Mouse (Mus musculus) midbrain, embryonic 11.5 days (tissue): Measurements from ENCODE around the gene Cped1. TPM values are rescaled to one million over a fixed set of nuclear protein-coding genes. Genes with fewer than 3 reads are reported as not detected.

Experiments used
- ATAC-seq: fragments of 200-750 bp; cut with Nextera tagmentation; 2 replicates; pipeline ENCODE4 v1.8.0; 2017; ENCODE audit warnings: moderate TSS enrichment, moderate library complexity; ENCODE audit not compliant: low FRiP score
- DNase-seq: peaks from one replicate; pipeline ENCODE4 v3.0.0; 2015; ENCODE audit warnings: low spot score; ENCODE audit errors: missing footprints
- H3K27ac ChIP-seq: fragments of 300-500 bp; sonication (generic); 2 replicates; pipeline ENCODE4 v1.5.1; 2014; ENCODE audit warnings: low read depth, low read length
- H3K27me3 ChIP-seq: fragments of 300-500 bp; sonication (generic); 2 replicates; pipeline ENCODE4 v1.6.1; 2014; ENCODE audit warnings: mild to moderate bottlenecking, low read length, moderate library complexity, mixed read lengths; ENCODE audit not compliant: control insufficient read depth, insufficient read depth
- H3K36me3 ChIP-seq: fragments of 300-500 bp; sonication (generic); 2 replicates; pipeline ENCODE4 v1.6.1; 2014; ENCODE audit warnings: mild to moderate bottlenecking, low read length, moderate library complexity, mixed read lengths; ENCODE audit not compliant: control insufficient read depth, insufficient read depth
- H3K4me1 ChIP-seq: fragments of 300-500 bp; sonication (generic); 2 replicates; pipeline ENCODE4 v1.6.1; 2014; ENCODE audit warnings: low read length; ENCODE audit not compliant: control insufficient read depth, insufficient read depth
- H3K4me2 ChIP-seq: fragments of 300-500 bp; sonication (generic); 2 replicates; pipeline ENCODE4 v1.6.1; 2014; ENCODE audit warnings: mild to moderate bottlenecking, moderate library complexity
- H3K4me3 ChIP-seq: fragments of 300-500 bp; sonication (generic); 2 replicates; pipeline ENCODE4 v1.5.1; 2014; ENCODE audit warnings: low read depth, low read length
- H3K9ac ChIP-seq: fragments of 300-500 bp; sonication (generic); 2 replicates; pipeline ENCODE4 v1.6.1; 2014; ENCODE audit warnings: low read length
- H3K9me3 ChIP-seq: fragments of 300-500 bp; sonication (generic); 2 replicates; pipeline ENCODE4 v1.6.1; 2016; ENCODE audit warnings: low read length; ENCODE audit not compliant: control insufficient read depth
- WGBS: fragments of 180-500 bp; shearing (Covaris S2); extraction: QIAGEN DNeasy Blood & Tissue Kit; methylation state at CpG from one replicate; pipeline ENCODE4 v1.1.7; 2014; 5-methylcytosine and 5-hydroxymethylcytosine counted together
- polyA plus RNA-seq: library from polyadenylated mRNA; unstranded; fragments of >200 nt; fragmentation: Nextera tagmentation; extraction: Ambion mirVana; gene quantifications from 2 replicates; pipeline ENCODE4 v1.2.1, GENCODE M21; 2014

Gene Cped1
- polyA plus RNA-seq, 1 experiment from 2014 or later = 9.6 TPM

DNA sequence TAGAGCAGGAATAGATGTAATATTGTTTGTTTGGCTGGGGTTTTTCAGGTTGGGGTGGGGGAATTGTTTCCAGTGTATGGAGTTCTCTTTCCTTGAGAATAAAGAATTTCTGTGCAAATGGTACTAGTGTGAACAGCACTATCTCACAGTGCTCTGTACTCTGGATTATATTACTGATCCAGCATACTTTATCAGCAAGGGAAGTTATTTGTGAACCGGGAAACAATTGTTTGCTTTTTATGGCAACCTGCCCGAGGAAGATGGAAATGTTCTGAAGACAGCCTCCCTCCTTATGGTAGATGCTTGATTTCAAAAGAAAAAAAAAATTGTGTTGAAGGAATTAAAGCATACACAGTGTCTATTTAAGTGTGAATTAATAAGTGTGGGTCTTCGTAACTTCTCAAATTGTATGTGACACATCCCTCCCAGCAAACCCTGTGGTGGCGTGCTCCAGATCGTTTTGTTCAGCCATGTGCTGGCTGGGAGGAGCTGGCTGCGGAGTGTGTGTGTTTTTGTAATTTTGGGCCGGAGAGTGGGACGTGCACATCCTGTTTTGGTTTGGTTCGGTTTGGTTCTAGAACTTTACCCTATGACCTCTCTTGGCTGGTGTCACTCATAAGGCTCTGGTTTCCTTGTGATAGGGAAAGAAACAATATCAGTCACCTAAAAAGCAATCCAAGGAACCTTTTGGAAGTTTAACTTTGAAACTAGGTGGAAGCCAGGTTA lies 59.3 kb downstream of the Cped1 start:
- Histone ChIP-seq H3K36me3 (no peaks in the 10 kb centered on the region), H3K27ac (no peak overlapping the region), H3K9ac (no peak overlapping the region), H3K4me1 (0 out of 2 replicates have a peak, but pooled peaks cover 2% of the 10 kb centered on the region), H3K4me2 (no peak overlapping the region), H3K27me3 (no peaks in the 10 kb centered on the region), H3K4me3 (no peak overlapping the region), H3K9me3 (no peaks in the 10 kb centered on the region)
- WGBS = 86% methylated on average over 9 of the region's 9 CpGs
- no peak for DNase-seq
- no peak for ATAC-seq

DNA sequence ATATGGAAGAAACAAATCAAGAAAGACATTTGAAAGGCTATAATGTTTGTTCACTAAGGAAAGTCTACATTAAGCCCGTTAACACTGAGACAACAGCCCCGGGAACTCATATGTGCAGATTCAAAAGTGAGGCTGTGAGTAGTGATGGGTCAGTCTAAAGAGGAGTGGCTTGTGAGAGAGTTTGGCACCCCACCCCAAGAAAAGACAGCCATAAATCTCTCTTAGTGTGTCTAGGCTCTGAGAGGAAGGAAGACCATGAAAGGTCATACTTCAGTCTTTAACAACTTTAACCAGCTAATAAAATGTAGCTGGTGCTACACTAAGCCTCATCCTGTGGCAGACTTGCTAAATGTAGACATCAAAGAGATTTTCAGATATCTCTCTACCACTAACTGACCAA lies 61.4 kb downstream of the Cped1 start:
- 0 out of 2 replicates have a peak, but pooled peaks cover 2% of the 10 kb centered on the region for H3K4me1 ChIP-seq
- no peak for ATAC-seq
- no peaks in the 10 kb centered on the region for H3K9me3 ChIP-seq
- H3K27ac ChIP-seq = no peak overlapping the region
- no peak overlapping the region for H3K9ac ChIP-seq
- no peaks in the 10 kb centered on the region for H3K27me3 ChIP-seq
- WGBS = 92% methylated on average over 2 of the region's 2 CpGs
- no peaks in the 10 kb centered on the region for H3K36me3 ChIP-seq
- H3K4me2 ChIP-seq = no peak overlapping the region
- H3K4me3 ChIP-seq = no peak overlapping the region
- DNase-seq = no peak

DNA sequence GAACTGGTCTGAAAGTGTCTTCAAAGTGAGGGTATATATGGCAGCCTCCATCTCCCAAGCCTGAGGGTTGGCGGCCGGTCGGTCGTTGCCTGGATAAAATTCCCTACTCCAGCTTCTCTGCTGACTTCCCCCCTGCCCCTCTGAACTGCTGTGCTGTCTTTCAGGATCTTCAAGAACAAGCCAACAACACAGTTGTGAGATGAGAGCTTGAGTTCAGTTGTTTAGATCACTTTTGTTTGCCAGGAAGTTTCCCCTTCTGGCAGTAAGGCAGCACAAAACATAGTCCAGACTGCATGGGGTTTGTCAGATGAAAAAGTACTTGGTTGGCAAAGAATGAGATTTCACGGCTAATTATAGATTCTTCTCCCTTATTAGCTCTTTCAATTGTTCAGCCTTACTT lies 63.4 kb downstream of the Cped1 start:
- 65% methylated on average over 5 of the region's 5 CpGs for WGBS
- H3K9me3 ChIP-seq = no peaks in the 10 kb centered on the region
- H3K4me2 ChIP-seq = no peak overlapping the region
- DNase-seq (no peak), ATAC-seq (0 out of 2 replicates have a peak, but pooled peaks have one; percentile 44)
- no peak overlapping the region for H3K9ac ChIP-seq
- H3K36me3 ChIP-seq = no peaks in the 10 kb centered on the region
- no peak overlapping the region for H3K4me3 ChIP-seq
- H3K27me3 ChIP-seq = no peaks in the 10 kb centered on the region
- H3K27ac ChIP-seq = no peak overlapping the region
- H3K4me1 ChIP-seq = 0 out of 2 replicates have a peak, but pooled peaks cover 2% of the 10 kb centered on the region

DNA sequence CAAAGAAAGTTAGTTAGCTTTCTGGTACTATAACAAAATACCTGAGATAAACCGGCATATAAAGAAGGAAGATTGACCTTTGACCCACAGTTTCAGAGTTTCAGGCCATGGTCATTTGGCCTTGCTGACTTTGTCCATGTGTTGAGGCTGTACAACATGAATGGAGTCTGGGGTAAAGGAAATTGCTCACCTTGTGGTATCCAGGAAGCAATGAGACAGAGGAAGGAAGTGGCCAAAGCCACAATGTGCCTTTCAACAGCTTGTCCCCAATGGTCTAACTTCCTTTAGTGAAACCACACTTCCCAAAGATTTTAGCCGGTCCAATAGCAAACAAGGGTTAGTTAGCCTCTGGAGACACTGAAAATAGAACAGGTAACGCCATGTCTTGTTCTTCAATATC lies 65.8 kb downstream of the Cped1 start:
- Histone ChIP-seq H3K9ac (no peak overlapping the region), H3K4me2 (no peak overlapping the region), H3K9me3 (no peaks in the 10 kb centered on the region), H3K4me1 (0 out of 2 replicates have a peak, but pooled peaks cover 2% of the 10 kb centered on the region), H3K27ac (no peak overlapping the region), H3K36me3 (no peaks in the 10 kb centered on the region), H3K27me3 (no peaks in the 10 kb centered on the region), H3K4me3 (no peak overlapping the region)
- 88% methylated on average over 3 of the region's 3 CpGs for WGBS
- DNase-seq (no peak), ATAC-seq (no peak)

DNA sequence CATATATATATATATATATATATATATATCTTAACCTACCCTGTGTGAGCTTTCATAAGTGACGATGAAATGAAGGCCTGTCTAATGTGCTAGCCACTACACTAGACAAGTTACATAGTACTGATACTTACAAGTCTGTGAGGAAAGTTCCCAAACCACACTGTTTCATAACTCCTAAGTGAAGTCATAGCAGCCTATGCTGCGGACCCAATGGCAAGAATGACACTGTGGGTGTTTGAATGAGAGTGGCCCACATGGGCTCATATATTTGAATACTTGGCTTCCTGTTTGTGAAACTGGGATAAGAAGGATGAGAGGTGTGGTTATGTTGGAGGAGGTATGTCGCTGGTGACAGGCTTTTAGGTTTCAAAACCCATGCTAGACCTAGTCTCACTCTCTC lies 67.3 kb downstream of the Cped1 start:
- ATAC-seq (no peak), DNase-seq (no peak)
- no peak overlapping the region for H3K4me3 ChIP-seq
- WGBS = 95% methylated on average over 3 of the region's 3 CpGs
- H3K4me1 ChIP-seq = 0 out of 2 replicates have a peak, but pooled peaks cover 2% of the 10 kb centered on the region
- no peak overlapping the region for H3K27ac ChIP-seq
- no peaks in the 10 kb centered on the region for H3K27me3 ChIP-seq
- H3K36me3 ChIP-seq = no peaks in the 10 kb centered on the region
- no peaks in the 10 kb centered on the region for H3K9me3 ChIP-seq
- no peak overlapping the region for H3K9ac ChIP-seq
- H3K4me2 ChIP-seq = no peak overlapping the region

DNA sequence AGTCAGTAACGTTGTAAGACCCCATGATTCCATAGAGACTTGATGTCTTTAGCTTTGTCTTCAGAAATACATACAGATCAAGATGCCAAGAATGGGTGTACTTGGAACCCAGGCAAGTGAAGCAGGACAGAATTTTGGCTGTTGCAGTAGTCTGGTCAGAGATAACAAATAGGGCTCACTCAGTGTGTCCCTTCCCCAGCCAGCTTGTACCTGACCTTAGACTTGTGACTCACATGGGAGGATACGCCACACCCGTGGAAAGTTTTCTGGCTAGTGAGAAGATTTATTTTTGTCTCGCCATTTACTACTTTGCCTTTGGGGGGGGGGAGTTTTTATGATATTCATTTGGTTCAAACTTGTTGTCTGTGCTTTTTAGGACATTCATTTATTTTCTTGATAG lies 78.6 kb downstream of the Cped1 start:
- no peaks in the 10 kb centered on the region for H3K36me3 ChIP-seq
- 89% methylated on average over 4 of the region's 4 CpGs for WGBS
- DNase-seq = no peak
- H3K9me3 ChIP-seq = no peaks in the 10 kb centered on the region
- no peaks in the 10 kb centered on the region for H3K27me3 ChIP-seq
- H3K4me2 ChIP-seq = no peak overlapping the region
- H3K4me1 ChIP-seq = no peaks in the 10 kb centered on the region
- H3K4me3 ChIP-seq = no peak overlapping the region
- ATAC-seq = no peak
- no peak overlapping the region for H3K27ac ChIP-seq
- H3K9ac ChIP-seq = no peak overlapping the region

DNA sequence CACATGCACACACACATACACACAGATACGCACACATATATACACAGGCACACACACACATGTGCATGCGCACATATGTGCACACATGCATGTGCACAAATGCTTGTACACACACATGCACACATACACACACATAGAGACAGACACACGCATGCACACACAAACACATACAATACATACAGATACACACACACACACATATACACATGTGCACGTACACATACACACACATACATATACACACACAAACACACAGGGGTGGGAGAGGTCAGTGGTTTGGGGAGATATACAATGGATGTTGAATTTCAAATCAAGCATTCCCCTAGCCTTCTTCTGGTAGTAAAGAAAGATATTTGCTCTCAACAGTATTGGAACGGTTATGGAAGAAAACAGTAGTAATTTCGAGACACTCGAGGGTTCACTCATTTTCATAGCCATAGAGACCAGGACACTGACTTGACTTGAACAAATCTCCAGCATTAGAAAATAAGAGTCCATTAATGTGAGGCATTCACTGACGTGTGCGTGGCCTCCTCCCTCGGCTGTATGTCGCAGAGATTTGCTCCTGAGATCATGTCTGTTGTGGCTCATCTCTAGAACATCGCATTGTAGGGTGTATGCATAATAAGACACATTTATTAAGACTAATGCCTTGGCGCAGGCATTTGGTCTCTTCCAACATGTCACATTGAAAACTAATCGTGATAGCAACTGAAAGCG lies 85.0 kb downstream of the Cped1 start:
- WGBS = 82% methylated on average over 15 of the region's 15 CpGs
- Histone ChIP-seq H3K36me3 (no peaks in the 10 kb centered on the region), H3K27ac (no peak overlapping the region), H3K9ac (no peak overlapping the region), H3K4me1 (no peaks in the 10 kb centered on the region), H3K4me3 (no peak overlapping the region), H3K9me3 (no peaks in the 10 kb centered on the region), H3K4me2 (no peak overlapping the region), H3K27me3 (no peaks in the 10 kb centered on the region)
- no peak for ATAC-seq
- no peak for DNase-seq

DNA sequence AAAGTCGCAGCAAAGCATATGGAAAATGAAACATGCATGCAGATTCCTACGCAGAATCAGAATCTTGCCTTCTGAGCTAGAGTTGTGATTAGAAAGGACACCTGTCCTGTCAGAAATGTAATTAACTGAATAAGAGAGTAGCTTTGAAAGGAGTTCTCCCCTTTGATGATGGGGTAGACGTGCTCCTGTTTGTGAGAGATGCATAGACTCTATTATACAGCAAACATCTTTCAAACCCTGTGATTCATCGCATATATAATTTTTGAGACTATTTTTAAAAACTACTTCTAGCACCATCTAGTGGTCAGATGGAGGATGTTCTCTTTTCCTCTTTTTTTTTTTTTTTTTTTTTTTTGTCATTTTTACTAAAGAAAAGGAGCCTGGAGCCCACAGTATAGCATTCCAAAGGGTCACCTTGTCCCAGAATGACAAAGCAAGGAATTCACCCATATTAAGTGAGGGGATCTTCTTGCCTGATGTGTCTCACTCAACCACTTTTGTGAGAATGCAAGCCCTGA lies 85.7 kb downstream of the Cped1 start:
- Histone ChIP-seq H3K36me3 (no peaks in the 10 kb centered on the region), H3K9me3 (no peaks in the 10 kb centered on the region), H3K27me3 (no peaks in the 10 kb centered on the region), H3K4me2 (no peak overlapping the region), H3K4me1 (no peaks in the 10 kb centered on the region), H3K27ac (no peak overlapping the region), H3K4me3 (no peak overlapping the region), H3K9ac (no peak overlapping the region)
- ATAC-seq (peak; percentile 38; the same call in 1 of the 2 replicates), DNase-seq (peak; percentile 87)
- WGBS = 38% methylated on average over 4 of the region's 4 CpGs

DNA sequence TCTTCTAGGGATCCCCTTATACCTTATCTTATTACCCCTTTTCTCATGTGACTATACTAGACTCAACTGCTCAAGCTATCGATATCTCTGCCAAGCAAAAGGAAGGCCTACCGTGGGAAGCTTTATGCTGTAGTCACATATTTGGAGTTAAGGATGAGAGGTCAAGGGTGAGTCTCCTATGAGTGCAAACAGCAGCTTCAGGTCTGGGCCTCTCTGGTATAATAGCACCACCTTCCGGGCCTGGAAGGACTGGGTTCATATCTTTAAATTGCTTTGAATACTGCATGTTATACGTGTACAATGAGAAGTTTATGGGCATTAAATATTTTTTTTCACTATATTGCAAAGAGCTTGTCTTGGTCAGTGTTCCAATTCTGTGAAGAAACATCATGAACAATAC lies 87.0 kb downstream of the Cped1 start:
- Histone ChIP-seq H3K9ac (no peak overlapping the region), H3K27me3 (no peaks in the 10 kb centered on the region), H3K4me1 (no peaks in the 10 kb centered on the region), H3K9me3 (no peaks in the 10 kb centered on the region), H3K36me3 (no peaks in the 10 kb centered on the region), H3K4me2 (no peak overlapping the region), H3K4me3 (no peak overlapping the region), H3K27ac (no peak overlapping the region)
- 83% methylated on average over 4 of the region's 4 CpGs for WGBS
- DNase-seq (no peak), ATAC-seq (no peak)
